Mouse (Mus musculus) embryonic facial prominence, embryonic 13.5 days (tissue): ENCODE data around the gene Fbxo7. TPM values are rescaled to one million over a fixed set of nuclear protein-coding genes. Genes with fewer than 3 reads are reported as not detected.

Experiments
- ATAC-seq: fragments of 200-750 bp; cut with Nextera tagmentation; 2 replicates; pipeline ENCODE4 v1.8.0; 2017; ENCODE audit warnings: low read depth; ENCODE audit not compliant: insufficient number of reproducible peaks, insufficient read depth, low FRiP score, low TSS enrichment
- H3K27ac ChIP-seq: fragments of 300-500 bp; sonication (generic); 2 replicates; pipeline ENCODE4 v1.5.1; 2015; ENCODE audit warnings: moderate library complexity, mild to moderate bottlenecking, inconsistent platforms
- H3K27me3 ChIP-seq: fragments of 300-500 bp; sonication (generic); 2 replicates; pipeline ENCODE4 v1.6.1; 2015; ENCODE audit warnings: mild to moderate bottlenecking, inconsistent platforms
- H3K36me3 ChIP-seq: fragments of 300-500 bp; sonication (generic); 2 replicates; pipeline ENCODE4 v1.6.1; 2015; ENCODE audit warnings: mild to moderate bottlenecking, inconsistent platforms
- H3K4me1 ChIP-seq: fragments of 300-500 bp; sonication (generic); 2 replicates; pipeline ENCODE4 v1.6.1; 2015; ENCODE audit warnings: inconsistent platforms
- H3K4me2 ChIP-seq: fragments of 300-500 bp; sonication (generic); 2 replicates; pipeline ENCODE4 v1.6.1; 2015; ENCODE audit warnings: moderate library complexity, mild to moderate bottlenecking, inconsistent platforms
- H3K4me3 ChIP-seq: fragments of 300-500 bp; sonication (generic); 2 replicates; pipeline ENCODE4 v1.5.1; 2015; ENCODE audit warnings: mild to moderate bottlenecking, inconsistent platforms
- H3K9ac ChIP-seq: fragments of 300-500 bp; sonication (generic); 2 replicates; pipeline ENCODE4 v1.6.1; 2015; ENCODE audit warnings: mild to moderate bottlenecking, inconsistent platforms
- H3K9me3 ChIP-seq: fragments of 300-500 bp; sonication (generic); 2 replicates; pipeline ENCODE4 v1.6.1; 2016; ENCODE audit warnings: inconsistent platforms
- WGBS: fragments of 180-500 bp; shearing (Covaris S2); methylation state at CpG from one replicate; pipeline ENCODE4 v1.1.7; 2015; ENCODE audit warnings: mixed read lengths; 5-methylcytosine and 5-hydroxymethylcytosine counted together
- polyA plus RNA-seq: library from polyadenylated mRNA; unstranded; fragments of >200 nt; fragmentation: Nextera tagmentation; extraction: Ambion mirVana; gene quantifications from 2 replicates; pipeline ENCODE4 v1.2.1, GENCODE M21; 2015

Gene Fbxo7
- polyA plus RNA-seq, result 25.4 and 29.2 TPM in 2 replicates

DNA sequence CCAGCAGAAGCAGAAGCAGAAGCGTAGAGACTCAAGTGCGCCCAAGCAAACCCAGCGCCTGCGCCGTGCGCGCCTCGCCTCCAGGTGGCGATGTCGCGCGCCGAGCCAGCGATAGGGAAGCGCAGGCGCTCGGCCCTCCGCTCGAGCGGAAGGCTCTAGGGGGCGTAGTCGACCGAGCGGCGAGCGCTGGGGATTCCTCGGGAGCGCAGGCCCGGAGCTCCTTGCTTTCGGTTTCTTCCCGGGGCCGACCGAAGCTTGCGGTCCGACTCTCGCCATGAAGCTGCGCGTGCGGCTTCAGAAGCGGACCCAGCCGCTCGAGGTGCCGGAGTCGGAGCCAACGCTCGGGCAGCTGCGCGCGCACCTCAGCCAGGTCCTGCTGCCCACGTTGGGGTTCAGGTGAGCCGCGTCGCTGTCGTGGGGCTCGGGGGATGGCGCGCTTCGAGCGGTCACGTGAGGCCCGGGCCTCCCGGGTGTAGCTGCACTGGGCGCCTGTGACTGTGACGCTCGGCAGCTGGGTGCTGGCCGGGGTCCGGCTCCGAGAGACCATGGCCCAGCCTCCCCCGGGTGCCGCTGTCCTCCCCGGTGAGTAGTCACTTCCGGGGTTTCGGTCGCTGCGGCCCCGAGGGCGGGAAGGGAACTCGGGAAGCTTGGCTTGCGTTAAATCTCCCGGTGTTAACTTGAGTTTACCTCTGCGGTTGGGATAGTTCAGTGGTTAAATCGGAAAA, at the start of gene Fbxo7:
Gene Fbxo7, plus strand, starts transcription at position 224 of the 725 bp plus-strand sequence.
- Histone ChIP-seq H3K27ac (peak within 1 kb of the TSS; percentile 88), H3K4me3 (peak within 1 kb of the TSS; percentile 93), H3K9me3 (no peaks in the 10 kb centered on the region), H3K9ac (peak within 1 kb of the TSS; percentile 88), H3K4me2 (peak within 1 kb of the TSS; percentile 77), H3K27me3 (no peaks in the 10 kb centered on the region), H3K36me3 (no peaks in the 10 kb centered on the region), H3K4me1 (peaks cover 5% of the 10 kb centered on the region)
- ATAC-seq, result peak; percentile 91
- under 1% methylated on average over 82 of the region's 82 CpGs for WGBS

DNA sequence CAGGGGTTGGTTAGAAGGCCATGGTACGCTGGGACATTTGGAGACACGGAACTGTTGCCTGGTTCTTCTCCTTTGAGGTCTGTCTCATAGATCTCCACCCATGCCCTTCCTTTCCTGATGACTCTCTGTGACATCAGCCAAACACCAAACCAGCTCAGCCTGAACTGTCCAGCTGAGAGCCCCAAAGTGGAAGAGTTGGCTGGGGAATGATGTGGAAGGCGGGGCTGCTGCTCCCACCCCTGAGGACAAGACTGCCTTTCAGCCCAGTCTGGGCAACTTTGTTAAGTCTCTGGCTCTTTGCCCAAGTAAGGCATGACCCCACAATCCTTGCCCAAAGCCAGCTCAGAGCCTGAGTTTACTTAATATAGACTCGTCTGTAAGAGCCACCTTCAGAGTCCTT, 48.9 kb upstream of the Fbxo7 start:
- ATAC-seq, result 0 out of 2 replicates have a peak, but pooled peaks have one; percentile 43
- Histone ChIP-seq H3K27me3 (no peaks in the 10 kb centered on the region), H3K9ac (no peak overlapping the region), H3K4me3 (no peak overlapping the region), H3K36me3 (no peaks in the 10 kb centered on the region), H3K4me1 (no peaks in the 10 kb centered on the region), H3K27ac (no peak overlapping the region), H3K9me3 (no peaks in the 10 kb centered on the region), H3K4me2 (no peak overlapping the region)
- 77% methylated on average over 4 of the region's 4 CpGs for WGBS

DNA sequence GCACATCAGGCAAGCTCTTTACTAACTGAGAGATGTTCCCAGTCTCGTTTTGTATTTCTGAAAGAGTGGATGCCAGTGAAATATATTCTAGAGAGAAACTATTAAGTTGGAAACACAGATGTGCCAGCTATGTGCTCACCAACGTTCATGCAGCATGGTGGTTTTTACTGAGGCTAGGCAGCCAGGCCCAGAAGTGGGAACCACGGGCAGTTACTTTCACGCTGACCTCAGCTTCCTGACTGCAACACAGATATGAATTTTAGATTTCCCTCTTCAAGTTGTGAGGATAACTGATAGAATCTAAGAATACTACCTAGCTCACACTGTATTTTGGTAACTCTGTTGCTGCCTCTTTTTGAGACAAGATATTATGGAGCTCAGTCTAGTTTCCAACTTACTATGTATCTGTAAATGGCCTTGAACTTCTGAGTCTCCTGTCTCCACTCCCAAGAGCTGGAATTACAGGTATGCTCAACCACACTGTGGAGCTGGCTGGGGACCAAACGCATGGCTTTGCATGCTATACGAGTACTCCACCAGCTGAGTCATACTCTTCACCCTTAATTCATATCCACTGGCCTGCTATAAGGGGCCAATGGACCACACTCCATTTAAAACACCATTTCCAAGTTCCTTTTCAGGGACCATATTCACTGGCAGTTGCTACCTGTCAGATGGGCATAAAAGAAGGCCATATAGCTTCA, 32.2 kb upstream of the Fbxo7 start:
- H3K9ac ChIP-seq, result no peak overlapping the region
- H3K4me2 ChIP-seq, result no peak overlapping the region
- WGBS, result 75% methylated on average over 6 of the region's 6 CpGs
- no peaks in the 10 kb centered on the region for H3K36me3 ChIP-seq
- no peaks in the 10 kb centered on the region for H3K9me3 ChIP-seq
- no peak for ATAC-seq
- H3K4me1 ChIP-seq, result peaks cover 7% of the 10 kb centered on the region; the same call in 1 of the 2 replicates
- no peak overlapping the region for H3K4me3 ChIP-seq
- H3K27me3 ChIP-seq, result no peaks in the 10 kb centered on the region
- no peak overlapping the region for H3K27ac ChIP-seq

DNA sequence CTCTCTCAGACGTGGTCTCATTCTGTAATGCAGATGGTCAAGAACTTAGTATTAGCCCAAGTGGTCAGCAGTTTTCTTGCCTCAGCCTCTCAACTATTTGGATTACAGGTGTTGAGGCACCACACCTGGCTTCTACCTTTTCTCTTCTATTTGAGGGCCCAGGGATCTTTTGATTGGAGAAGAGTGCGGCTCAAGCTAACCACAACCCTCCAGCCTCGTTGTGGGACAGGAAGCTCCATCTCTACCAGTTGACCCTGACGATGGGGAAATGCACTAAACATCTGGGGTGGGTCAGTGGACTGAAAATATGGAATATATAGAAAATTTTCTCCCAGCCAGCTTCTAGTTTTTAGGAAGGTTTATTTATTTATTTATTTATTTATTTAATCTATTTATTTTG, 29.4 kb upstream of the Fbxo7 start:
- H3K4me2 ChIP-seq, result no peak overlapping the region
- no peak overlapping the region for H3K27ac ChIP-seq
- peaks cover 7% of the 10 kb centered on the region; the same call in 1 of the 2 replicates for H3K4me1 ChIP-seq
- WGBS, result 74% methylated on average over 4 of the region's 4 CpGs
- H3K36me3 ChIP-seq, result no peaks in the 10 kb centered on the region
- H3K9me3 ChIP-seq, result no peaks in the 10 kb centered on the region
- no peak overlapping the region for H3K4me3 ChIP-seq
- H3K9ac ChIP-seq, result no peak overlapping the region
- no peaks in the 10 kb centered on the region for H3K27me3 ChIP-seq
- no peak for ATAC-seq

DNA sequence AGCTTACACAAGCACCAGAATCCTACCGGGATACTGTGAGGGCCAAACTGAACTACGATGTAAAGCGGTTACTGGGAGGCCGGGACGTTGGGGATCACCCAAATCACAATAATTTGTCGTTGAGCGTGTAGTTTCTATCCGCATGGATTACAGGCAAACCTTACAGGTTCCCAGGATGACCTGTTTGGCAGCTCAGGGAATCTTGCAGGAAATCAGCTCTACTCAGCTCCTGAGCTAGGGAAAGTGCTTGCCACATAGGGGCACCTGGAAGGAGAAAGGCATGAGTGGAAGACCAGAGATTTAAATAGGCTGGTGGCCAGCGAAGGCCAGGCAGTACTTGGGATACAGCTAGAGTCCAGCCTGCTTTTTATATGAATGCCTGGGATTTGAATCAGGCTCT, 27.9 kb upstream of the Fbxo7 start:
- H3K4me3 ChIP-seq, result no peak overlapping the region
- no peaks in the 10 kb centered on the region for H3K9me3 ChIP-seq
- H3K4me2 ChIP-seq, result no peak overlapping the region
- WGBS, result 81% methylated on average over 9 of the region's 9 CpGs
- no peak overlapping the region for H3K27ac ChIP-seq
- no peak overlapping the region for H3K9ac ChIP-seq
- H3K4me1 ChIP-seq, result peaks cover 7% of the 10 kb centered on the region; the same call in 1 of the 2 replicates
- no peaks in the 10 kb centered on the region for H3K36me3 ChIP-seq
- H3K27me3 ChIP-seq, result no peaks in the 10 kb centered on the region
- ATAC-seq, result no peak

DNA sequence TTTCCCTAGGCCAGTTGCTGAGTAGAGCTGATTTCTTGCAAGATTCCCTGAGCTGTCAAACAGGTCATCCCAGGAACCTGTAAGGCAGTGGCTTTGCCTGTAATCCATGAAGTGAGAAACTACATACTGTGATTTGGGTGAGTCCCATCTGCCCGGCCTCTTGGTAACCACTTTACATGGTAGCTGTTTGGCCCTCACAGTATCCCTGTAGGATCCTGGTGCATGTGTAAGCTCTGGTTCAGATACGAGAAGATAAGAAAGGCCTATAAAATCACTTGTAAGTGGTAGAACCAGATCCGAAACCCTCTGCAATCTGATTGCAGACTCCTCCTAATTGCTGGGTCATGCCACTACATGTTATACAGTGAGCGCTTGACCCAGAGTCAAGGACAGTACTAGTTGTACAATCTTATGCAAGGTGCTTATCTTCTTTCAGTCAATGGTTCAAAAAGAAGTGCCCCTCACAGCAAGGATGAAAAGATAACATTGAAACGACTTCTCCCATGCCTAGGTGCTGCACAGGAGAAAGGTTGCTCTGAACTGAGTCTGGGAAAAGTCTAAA, 27.1 kb upstream of the Fbxo7 start:
- Histone ChIP-seq H3K9ac (no peak overlapping the region), H3K4me2 (no peak overlapping the region), H3K27me3 (no peaks in the 10 kb centered on the region), H3K4me3 (no peak overlapping the region), H3K4me1 (peaks cover 7% of the 10 kb centered on the region; the same call in 1 of the 2 replicates), H3K9me3 (no peaks in the 10 kb centered on the region), H3K27ac (no peak overlapping the region), H3K36me3 (no peaks in the 10 kb centered on the region)
- 72% methylated on average over 5 of the region's 5 CpGs for WGBS
- ATAC-seq, result no peak

DNA sequence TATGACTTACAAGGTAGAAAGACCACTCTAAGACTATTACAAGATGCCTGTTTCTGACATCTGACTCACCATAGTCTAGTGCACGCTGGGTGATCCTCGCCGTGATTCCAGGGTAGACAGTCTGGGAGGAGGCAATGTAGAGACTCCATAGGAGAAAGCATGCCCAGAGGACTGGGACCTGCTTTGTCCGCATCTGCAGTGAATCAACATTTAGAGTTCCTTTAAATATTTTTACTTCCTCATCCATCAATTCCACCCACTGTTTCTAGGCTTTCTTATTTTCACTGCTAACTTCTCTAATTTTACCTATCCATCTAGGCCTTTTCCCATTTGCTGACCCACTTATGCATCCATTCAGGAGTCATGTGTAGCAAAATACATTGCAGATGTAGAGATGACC, 21.3 kb upstream of the Fbxo7 start:
- no peak for ATAC-seq
- no peak overlapping the region for H3K4me2 ChIP-seq
- H3K27me3 ChIP-seq, result no peaks in the 10 kb centered on the region
- no peak overlapping the region for H3K27ac ChIP-seq
- WGBS, result 95% methylated on average over 4 of the region's 4 CpGs
- no peaks in the 10 kb centered on the region for H3K4me1 ChIP-seq
- no peaks in the 10 kb centered on the region for H3K36me3 ChIP-seq
- no peak overlapping the region for H3K9ac ChIP-seq
- no peaks in the 10 kb centered on the region for H3K9me3 ChIP-seq
- no peak overlapping the region for H3K4me3 ChIP-seq

DNA sequence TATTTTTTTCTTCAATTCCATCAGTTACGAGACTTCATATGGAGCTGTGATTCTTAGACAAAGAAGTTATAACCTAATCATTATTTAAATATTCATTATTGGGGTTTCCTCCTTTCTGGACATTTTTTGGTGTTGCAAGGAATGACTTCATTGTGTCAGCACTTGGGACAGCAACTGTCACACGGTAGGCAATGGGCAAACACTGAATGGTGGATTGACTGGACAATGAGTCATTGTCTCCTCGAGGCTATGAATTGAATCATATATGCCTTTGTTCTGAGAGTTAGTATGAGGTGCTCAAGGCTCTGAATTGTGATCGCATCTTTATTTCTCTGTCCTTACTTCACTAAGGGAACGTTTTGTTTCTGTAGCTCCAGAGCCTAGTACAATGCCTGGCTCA, 15.3 kb upstream of the Fbxo7 start:
- H3K9ac ChIP-seq, result no peak overlapping the region
- no peak overlapping the region for H3K4me3 ChIP-seq
- no peaks in the 10 kb centered on the region for H3K4me1 ChIP-seq
- no peaks in the 10 kb centered on the region for H3K27me3 ChIP-seq
- H3K9me3 ChIP-seq, result no peaks in the 10 kb centered on the region
- no peak overlapping the region for H3K4me2 ChIP-seq
- ATAC-seq, result no peak
- WGBS, result 73% methylated on average over 5 of the region's 5 CpGs
- H3K36me3 ChIP-seq, result no peaks in the 10 kb centered on the region
- H3K27ac ChIP-seq, result no peak overlapping the region

DNA sequence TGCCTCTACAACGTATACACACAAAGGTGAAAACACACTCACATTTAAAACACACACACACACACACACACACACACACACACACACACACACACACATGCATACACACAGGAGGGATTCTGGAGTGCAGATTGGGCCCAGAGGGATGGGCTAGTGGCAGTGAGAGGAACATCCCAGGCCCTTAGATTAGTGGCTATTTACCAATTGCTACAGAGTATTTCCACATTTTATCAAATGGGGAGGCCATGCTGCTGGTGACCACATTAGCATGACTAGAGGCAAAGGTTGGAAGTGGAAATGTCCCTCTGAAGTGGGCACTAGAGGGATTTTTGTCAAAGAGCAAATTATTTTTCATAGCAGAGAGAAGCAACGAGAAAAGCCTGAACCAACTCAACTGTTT, 12.1 kb upstream of the Fbxo7 start:
- 85% methylated on average over 2 of the region's 2 CpGs for WGBS
- Histone ChIP-seq H3K27ac (no peak overlapping the region), H3K27me3 (no peaks in the 10 kb centered on the region), H3K9me3 (no peaks in the 10 kb centered on the region), H3K4me1 (no peaks in the 10 kb centered on the region), H3K9ac (no peak overlapping the region), H3K4me3 (no peak overlapping the region), H3K36me3 (no peaks in the 10 kb centered on the region), H3K4me2 (no peak overlapping the region)
- no peak for ATAC-seq

DNA sequence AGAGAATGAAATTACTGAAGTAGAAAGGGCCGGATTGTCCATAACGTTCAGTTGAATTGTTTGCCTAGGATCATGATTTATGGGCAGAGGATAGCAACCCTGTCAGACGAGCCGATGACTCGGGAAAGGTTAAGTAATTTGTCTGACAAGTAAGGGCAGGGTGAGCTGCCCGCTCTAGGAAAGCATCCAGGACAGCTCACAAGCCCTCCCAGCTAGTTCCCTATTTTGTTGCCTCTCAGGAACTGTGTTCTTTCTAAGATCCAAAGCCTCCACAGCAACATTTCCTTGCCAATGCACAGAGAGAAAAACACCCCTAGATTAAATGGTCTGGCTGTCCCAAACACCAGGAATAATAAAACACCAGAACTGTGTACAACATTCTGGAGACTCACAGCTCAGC, 11.1 kb upstream of the Fbxo7 start:
- 62% methylated on average over 6 of the region's 6 CpGs for WGBS
- H3K4me2 ChIP-seq, result no peak overlapping the region

DNA sequence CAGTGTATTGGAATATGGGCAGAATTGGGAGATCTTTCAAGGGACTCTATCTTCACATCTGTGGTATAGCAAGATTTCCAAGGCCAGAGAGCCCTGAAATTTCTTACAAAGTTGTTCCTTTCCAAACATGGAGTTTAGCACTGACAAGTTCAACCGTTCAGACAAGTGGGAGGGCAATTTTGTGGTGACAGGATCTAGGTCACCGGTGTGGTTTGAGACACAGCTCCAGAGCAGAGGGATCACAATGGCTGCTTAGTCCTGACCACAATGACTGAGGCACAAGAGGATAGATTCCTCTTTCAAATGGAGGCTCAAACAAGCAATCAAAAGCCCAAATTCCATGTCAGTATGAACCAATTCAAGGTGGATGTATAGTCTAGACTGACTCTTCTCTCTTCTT, 10.6 kb upstream of the Fbxo7 start:
- Histone ChIP-seq H3K4me2 (no peak overlapping the region), H3K36me3 (no peaks in the 10 kb centered on the region), H3K4me1 (no peaks in the 10 kb centered on the region), H3K4me3 (no peak overlapping the region), H3K27ac (no peak overlapping the region), H3K9ac (no peak overlapping the region), H3K9me3 (no peaks in the 10 kb centered on the region), H3K27me3 (no peaks in the 10 kb centered on the region)
- 88% methylated on average over 2 of the region's 2 CpGs for WGBS
- no peak for ATAC-seq

More for the DNA sequence above, 11.1 kb upstream of the Fbxo7 start:
- no peak for ATAC-seq
- no peak overlapping the region for H3K9ac ChIP-seq
- no peak overlapping the region for H3K4me3 ChIP-seq
- H3K36me3 ChIP-seq, result no peaks in the 10 kb centered on the region
- H3K9me3 ChIP-seq, result no peaks in the 10 kb centered on the region
- H3K27ac ChIP-seq, result no peak overlapping the region
- H3K27me3 ChIP-seq, result no peaks in the 10 kb centered on the region
- H3K4me1 ChIP-seq, result no peaks in the 10 kb centered on the region

DNA sequence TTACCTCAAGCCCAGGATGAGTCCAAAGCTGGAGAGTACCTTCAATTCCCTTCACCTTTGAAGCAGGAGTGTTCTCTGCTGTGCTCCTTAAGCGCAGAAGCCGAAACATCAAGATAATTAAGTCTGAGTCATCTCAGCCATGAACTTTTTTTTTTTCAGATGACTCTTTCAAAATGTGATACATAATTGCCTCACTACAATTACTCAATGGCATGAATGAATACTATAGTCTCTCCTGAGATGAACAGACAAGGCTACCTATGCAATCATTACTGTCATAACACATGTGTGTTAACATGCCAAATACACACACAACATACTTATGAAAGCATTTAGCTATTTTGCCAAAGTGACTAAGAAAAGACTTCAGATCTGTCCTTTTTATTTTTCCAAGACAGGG, 10.0 kb upstream of the Fbxo7 start, which contains the start of gene Bpifc:
Gene Bpifc, minus strand, starts transcription at position 115 of the 400 bp plus-strand sequence.
- 81% methylated on average over 2 of the region's 2 CpGs for WGBS
- no peak within 1 kb of the TSS for H3K4me3 ChIP-seq
- no peaks in the 10 kb centered on the region for H3K27me3 ChIP-seq
- no peak within 1 kb of the TSS for H3K4me2 ChIP-seq
- no peak within 1 kb of the TSS for H3K27ac ChIP-seq
- no peaks in the 10 kb centered on the region for H3K4me1 ChIP-seq
- no peak within 1 kb of the TSS for H3K9ac ChIP-seq
- no peaks in the 10 kb centered on the region for H3K9me3 ChIP-seq
- H3K36me3 ChIP-seq, result no peaks in the 10 kb centered on the region
- no peak for ATAC-seq
